Mouse (Mus musculus) cerebellum, postnatal 4 days (tissue): ENCODE results near the gene Fgfr2.

Experiments used
- DNase-seq, 2 experiments: peaks; one replicate each; pipeline ENCODE4 v3.0.0; 2022; ENCODE audit warnings: low spot score in 2 of 2, mixed read lengths in 1 of 2

The Fgfr2 gene

DNA sequence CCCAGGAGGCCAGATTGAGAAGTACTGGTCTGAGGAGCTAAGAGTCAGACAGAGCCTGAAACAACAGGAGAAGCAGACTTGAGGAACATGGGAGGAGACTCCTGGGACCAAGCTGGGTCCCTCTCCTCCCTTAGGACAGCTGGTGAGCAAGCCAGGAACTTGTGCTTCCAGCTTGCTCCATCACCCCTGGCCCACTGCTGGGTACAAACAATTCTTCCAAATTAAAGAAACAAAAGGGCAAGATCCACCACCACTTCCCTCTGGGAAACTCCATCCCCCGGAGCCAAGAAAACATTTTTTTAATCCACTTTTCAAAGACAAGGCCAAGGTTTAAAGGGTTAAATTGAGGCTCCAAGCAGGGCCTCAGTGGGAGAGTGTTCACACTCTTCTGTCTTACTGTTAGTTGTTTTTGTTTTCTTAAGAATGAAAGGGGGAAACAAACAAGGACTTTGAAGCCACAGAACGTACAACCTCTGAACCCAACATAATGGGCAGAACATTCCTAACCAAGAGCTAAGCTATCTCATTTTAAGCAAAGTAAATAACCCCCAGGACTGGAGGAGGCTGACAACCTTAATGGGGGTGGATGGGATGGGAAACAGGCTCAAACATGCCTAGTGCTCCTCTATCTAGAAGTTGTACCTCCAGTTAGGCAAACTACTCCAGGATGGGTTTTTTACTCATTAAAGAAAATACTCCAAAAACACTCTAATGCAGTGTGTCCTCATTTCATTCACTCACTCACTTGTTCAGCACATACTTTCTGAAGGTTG, 849.2 kb downstream of the Fgfr2 start:
- DNase-seq: no peak

GRCm38 (mm10) chr7:132272984-132273383, 850.2 kb downstream of the Fgfr2 start:
- DNase-seq: no peak

GRCm38 (mm10) chr7:132270364-132270763, 852.8 kb downstream of the Fgfr2 start:
- no peak for DNase-seq

GRCm38 (mm10) chr7:132269661-132270060, 853.5 kb downstream of the Fgfr2 start:
- no peak for DNase-seq

DNA sequence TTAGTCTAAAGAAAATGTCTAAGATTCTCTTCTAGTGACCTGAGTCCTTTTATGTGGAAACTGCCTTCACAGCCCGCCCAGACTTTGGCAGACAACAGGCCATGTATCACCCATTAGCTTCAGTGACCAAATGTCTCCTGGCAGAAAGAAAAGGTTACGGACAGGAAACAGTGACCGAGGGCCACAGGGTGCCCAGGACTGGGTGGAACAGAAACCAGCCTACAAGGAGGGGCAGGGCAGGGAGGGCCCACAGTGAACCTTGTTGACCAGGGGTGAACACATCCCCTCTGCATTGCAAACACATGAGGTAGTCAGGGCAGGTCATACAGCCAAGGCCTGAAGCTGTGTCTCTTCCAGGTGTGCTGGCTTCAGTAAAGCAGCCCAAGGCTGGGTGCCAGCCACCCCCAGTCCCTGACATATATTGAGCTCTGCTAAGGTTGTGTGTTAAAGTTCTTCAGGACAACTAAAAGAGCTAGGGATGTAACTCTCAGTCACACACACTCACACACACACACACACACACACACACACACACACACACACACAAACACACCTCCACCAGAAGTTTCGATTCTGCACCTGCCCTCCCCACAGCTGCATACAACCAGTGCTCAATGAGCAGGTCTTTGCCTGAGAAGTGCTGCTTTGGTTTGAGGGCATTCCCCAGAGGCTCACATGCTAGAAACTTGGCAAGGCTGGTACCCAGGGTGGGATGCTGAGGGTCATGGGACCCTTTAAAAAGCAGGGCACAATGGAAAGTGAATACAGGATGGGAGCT, 855.2 kb downstream of the Fgfr2 start:
- DNase-seq: no peak

DNA sequence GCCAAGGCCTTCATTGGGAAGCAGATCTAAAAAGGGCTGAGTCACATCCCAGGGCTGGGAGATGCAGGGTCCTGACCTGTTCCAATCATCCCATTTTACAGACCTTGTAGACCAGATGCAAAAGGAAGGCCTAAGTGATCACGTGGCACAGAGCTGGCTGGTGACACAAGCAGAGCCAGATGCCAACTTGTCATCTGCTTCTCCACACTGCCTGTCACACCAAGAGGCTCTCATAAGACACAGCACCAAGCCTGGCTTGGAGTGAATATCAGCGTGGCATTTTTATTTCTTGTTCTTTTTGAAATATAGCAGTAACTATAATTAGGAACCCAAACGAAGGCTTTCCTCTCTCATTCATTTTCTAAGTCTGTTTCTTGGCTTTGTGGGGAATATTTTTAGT, 858.4 kb downstream of the Fgfr2 start:
- DNase-seq: no peak

DNA sequence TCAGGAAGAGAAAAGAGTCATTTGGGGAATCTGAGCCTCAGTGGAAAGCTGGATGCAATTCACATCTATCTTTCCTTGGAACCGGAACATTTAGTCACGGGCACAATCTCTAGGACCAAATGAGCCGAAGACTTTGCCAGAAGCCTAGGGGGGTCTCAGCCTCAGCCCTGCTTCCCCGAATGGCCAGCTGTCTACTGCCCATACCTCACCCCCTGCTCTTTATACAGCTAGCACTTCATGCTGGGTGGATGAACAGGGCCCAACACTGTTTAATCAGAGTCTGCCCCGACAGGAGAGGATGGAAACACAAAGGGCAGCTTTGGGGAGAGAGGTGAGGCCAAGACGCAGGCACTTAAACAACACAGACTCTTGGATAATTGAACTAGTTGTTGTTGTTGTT, 860.0 kb downstream of the Fgfr2 start:
- DNase-seq: peak in 1 of 2 experiments; percentile 56

GRCm38 (mm10) chr7:132262696-132263095, 860.5 kb downstream of the Fgfr2 start:
- peak in 1 of 2 experiments; percentile 41 for DNase-seq

DNA sequence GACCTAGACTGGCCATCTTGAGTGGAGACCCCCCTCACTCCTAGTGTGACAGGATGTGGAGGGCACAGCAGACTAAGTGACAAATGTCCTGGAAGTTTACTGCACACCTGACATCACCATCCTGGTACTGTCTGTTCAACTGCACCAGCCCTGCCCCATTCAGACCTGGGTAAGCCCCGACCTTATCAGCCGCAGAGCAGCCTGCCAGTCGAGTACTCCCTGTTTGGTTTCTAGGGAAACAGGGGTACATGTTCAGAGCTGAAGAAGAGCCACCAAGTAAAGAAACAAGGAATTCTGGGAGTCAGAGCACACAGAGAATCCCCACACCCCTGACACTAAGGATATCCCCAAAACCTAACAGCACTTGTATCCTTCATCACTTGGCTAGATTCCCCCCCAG, 861.3 kb downstream of the Fgfr2 start:
- DNase-seq: no peak

DNA sequence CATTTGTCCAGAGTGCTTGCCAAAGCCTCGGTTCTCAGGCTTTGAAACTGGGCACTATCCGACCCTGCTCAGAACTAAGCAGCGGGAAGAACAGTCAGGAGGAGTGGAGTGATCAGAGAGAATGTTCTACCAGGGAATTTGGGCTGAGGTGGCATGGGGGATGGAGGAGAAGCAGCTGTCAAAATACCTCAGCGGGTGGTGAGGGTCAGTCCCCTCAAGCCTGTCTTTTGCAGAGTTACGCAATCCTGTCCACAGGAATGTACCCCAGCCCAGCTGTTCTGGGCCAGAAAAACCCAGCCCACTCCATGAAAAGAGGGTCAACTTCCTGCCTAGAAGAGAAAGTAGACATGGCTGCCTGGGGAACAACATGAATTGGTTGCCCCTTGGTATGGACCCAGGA, 862.5 kb downstream of the Fgfr2 start:
- DNase-seq: no peak

DNA sequence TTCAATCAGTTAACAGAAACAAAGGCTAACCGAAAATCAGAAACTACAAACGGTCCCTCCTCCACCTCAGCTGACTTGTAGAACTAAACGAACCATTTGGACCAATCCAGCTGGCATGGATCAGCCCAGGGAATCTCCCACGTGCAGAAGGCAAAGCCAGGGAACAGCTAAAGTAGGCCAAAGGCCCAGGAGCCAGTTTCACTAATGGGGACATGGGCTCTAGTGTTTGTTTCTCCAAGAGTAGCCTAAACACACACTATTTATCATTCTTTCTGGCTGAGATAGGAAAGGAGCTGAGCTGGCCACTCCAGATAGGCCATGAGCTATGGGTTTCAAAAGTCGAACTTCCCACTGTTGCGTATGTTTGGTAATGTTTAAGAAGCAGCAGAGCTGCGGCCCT, 864.3 kb downstream of the Fgfr2 start:
- no peak for DNase-seq

- DNase-seq: no peak
These were observed 864.9 kb downstream of the Fgfr2 start for GRCm38 (mm10) chr7:132258216-132258615.

DNA sequence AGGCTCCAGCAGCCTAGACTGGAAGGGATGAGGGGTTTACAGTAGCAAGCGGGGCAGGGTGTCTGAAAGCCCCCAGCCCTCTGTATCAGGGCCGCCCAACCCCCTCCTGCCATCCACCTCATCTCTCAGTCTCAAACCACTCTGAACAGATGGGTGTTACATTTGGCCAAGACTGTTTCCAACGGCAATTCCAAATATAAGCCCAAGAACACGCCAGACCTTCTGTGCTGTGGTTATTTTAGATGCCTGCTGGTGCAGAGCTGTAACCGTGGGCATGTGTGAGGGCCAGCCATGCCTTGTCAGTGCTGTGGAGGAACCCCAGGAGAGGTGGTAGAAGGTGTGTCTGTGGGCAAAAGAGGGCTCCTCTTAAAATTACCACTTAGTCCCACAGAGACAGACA, 869.6 kb downstream of the Fgfr2 start:
- DNase-seq: peak in 1 of 2 experiments; percentile 30

DNA sequence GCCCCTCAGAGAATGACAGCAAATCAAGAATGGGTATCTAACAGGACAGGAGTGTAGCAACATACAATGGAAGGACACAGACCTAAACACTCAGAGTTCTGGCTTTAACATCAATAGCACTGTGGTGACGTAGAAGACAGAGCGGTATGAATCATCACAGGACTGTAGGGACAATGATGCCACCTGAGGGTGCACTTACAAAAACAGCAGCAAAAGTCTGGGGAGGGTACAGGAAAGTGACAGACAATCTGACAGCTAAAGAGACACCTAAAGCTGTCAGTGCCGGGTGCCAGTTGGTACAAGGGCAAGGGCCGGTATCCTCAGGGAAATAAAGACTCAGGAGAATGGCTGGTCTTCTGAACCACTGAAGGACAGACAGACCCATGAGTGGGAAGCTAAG, 870.1 kb downstream of the Fgfr2 start:
- DNase-seq: no peak

DNA sequence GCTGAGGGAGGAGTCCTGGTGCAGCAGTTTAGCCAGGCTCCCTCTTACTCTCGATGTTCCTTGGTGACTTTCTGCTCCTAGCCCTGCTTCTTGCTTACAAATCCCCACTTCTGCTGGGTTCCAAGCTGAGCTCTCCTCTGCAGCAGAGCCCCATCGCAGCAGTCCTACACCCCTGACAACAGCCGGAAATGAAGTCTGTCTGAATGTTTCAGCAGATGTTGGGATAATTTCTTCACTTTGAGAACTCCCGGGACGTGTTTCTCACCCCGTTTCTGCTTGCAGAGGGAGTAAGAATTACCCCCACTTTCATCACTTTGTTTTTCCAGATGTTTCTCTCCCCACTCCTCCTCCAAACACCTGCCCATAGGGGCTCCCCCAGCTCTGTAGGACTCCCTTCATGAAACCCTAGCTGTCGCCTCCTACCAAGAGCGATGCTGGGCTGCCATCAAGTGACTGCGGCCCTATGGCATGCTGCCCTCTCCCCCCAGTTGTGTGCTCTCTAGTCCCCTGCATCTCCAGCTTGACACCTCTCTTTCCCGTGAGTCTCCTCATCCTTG, 873.5 kb downstream of the Fgfr2 start:
- DNase-seq: no peak

DNA sequence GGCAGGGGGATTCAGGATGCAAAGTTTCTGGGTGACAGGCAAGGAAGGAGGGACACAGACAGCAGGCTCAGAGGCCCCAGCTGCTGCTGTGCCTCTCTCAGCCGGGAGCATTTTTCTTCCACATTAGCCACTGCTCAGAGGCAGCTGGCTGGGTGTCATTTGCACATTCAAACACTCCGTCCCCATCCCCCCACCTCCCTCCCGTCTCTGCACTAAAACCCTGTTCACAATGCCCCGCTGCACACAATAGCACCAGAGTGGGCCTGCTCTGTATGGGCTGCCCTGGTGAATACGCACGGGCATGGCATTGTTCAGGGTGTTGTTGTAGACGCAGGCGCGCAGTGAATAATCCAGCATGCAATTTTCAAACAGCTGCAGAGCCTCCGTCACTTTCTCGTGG, 875.6 kb downstream of the Fgfr2 start:
- DNase-seq: peak in 1 of 2 experiments; percentile 31

- no peak for DNase-seq
These were observed 876.1 kb downstream of the Fgfr2 start for GRCm38 (mm10) chr7:132247091-132247490.

- DNase-seq: no peak
These were observed 877.4 kb downstream of the Fgfr2 start for GRCm38 (mm10) chr7:132245730-132246129.

GRCm38 (mm10) chr7:132244637-132245036, 878.5 kb downstream of the Fgfr2 start:
- no peak for DNase-seq

DNA sequence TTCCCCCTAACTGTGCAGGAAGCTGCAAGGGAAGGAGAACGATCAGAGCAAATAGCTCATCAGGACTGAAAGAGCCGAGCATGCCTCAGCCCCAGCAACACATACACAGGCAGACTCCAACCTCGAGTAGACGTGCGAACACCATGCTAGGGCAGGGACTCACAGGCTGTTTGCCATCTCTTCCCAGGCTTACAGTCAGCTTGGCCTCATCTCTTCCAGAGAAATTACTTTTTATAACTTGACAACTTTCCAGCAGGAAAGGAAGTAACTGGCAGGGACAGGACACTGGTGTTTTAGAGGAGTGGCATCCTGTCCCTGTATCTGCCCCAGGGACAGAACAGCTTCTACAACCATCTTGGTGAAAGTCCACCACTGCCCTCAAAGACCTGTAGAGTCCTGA, 879.9 kb downstream of the Fgfr2 start:
- no peak for DNase-seq

DNA sequence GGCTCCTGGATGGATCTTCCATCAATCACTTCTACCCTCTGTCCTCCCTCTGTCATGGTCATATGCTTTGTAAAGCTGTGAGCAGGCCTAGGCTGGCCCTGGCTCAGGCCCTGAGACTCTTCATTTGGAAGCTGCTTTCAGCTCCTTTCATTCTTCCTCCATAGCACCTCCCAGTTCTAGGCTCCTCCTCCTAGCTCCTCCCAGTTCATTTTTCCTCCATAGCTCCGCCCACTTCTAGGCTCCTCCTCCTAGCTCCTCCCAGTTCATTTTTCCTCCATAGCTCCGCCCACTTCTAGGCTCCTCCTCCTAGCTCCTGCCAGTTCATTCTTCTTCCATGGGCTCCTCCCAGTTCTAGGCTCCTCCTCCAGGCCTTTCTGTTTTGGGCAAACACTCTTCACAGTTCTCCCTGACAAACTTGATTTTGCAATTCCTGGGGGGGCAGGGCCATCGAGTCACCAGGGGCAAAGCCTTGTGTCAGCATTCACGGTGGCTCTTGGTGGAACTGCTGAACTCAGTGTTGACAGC, 880.5 kb downstream of the Fgfr2 start:
- DNase-seq: no peak

DNA sequence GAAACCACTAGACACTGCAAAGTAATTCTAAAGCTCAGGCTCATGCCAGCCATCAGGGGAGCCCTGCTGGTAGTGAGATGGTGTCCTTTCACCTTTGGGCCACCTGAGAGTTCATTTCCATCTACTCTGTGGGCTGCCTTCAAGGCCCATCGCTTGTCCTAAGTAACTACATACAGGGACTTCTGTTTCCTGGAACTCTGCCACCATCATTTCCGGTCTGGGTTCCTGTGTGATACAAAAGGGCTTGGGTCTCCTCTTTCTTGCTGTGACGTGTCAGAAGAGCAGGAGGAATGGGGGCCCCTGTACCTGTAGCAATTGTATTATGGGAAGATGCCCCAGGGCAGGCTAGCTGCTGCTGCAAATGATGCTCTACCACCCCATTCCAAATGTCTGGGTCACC, 884.2 kb downstream of the Fgfr2 start:
- DNase-seq: no peak

- no peak for DNase-seq
These were observed 886.0 kb downstream of the Fgfr2 start for GRCm38 (mm10) chr7:132237191-132237590.
